Mouse (Mus musculus) CD4-positive helper T cell, adult 2 months (primary cell): ENCODE data around the gene Hk2.

Experiments used
- DNase-seq: peaks from one replicate; pipeline ENCODE4 v3.0.0-alpha.2; 2012; ENCODE audit warnings: low read depth, missing footprints, low spot score

The Hk2 gene

DNA sequence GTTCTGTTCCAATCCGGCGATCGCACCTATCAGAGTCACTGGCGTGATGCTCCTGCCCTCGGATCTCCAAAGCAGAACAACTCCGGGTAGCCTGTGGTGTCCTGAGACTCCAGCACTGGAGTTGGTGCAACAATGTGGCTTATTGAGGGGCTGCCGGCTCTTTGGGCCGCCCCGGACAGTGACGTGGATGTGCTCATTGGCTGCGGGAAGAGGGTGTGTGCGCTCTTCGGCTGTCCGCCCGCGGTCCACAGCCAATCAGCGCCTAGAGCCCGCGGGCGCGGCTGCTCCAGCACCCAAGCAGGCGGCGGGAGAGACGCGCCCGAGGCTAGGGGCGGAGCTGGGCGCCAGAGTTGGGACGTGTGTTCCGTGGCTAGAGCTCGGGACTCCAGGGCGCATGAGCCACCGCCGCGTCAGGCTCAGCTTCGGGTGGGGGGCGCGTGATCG is at the start of gene Hk2:
Gene Hk2, minus strand, starts transcription at position 134 of the 444 bp plus-strand sequence.
- DNase-seq: peak; percentile 90

DNA sequence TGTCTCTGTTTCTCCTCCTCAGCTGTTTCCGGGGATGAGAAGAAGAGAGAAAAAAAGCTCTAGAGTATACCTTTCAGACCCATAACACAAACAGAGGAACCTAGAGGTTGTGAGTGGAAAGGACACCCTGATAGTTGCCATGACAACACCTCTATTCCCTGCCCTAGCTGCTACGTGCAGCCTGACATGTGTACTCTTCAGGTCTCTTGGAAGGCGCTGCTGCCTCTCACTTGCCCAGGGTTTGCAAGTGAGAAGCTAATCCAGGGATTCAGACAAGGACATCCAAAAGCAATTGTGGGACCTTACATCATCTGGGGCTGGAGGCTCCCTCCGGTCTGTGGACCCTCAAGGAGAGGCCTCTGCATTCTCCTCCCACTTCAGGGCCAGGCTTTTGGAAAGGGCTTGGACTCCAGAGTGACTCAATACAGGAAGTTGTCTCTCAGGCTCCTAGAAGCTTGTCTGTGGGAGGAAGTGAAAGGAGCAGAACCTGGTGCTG is 47.6 kb upstream of the Hk2 start:
- DNase-seq: peak; percentile 36

DNA sequence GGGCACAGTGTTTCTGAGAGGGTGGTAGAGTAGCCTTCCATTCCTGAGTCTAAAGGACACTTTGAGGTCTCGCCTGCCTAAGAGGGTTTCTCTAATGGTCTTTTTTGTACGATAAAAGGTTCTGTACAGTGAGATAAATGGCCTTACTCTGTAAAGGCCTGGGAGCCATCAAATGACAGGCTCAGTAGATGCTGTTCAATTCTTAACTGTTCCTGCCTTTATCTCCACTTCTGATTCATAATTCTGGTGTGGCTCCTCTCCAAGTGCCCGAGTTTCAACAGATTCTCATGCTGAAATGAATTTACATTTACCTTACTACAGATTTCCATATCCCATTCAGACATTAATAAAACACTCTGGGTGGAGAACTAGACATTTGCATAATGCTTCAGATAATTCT is 46.5 kb upstream of the Hk2 start:
- DNase-seq: no peak

DNA sequence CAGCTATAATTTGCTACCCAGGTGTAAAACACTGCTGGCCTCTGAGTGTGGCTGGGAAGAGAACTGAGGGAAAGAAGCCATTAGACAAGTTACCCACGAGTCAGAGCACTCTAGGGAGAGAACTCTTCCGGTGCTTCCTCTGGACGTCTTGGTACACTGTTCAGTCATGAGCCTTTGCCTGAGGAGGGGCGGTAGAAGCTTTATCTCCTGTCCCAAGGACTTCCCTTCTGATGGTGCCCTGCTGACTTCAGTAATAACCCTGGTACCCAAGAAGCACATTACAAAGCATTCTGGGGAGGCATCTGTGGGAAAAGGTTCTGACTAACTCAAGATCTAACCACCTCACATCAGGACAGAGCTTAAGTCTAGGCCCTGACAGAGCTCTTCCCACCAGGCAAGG is 40.6 kb upstream of the Hk2 start:
- no peak for DNase-seq

DNA sequence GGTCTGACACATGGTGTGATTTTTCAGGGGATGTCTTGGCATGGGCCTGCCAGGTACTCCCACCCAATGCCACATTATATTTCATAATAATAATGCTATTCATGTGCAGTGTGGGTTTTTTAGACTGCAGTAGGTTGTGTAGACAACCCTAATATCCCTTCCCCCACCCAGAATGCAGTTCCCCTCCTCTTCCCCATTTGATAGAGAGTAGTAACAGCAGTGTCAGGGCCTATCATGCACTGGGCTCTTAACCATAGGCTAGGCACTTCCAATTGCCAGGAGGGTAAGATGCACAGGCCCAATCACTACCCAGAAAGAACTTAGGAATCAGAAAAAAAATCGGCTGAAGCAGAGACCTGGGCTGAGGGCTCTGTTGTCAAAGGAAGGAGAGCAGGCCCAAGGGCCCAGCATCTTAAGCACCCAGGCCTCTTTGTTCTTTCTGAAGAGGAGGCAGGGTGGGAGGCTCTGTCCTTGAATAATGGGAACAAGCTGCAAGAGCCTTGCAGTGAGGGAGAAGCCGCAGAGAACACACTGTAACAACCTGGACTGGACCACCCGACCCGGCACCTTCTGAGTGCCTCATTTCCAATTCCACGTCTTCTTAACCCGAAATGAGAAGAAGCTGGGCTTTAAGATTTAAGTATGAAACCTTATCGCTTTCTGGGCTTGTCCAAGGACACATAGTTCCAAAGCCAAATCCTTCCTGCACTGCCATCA is 33.9 kb upstream of the Hk2 start:
- DNase-seq: no peak

DNA sequence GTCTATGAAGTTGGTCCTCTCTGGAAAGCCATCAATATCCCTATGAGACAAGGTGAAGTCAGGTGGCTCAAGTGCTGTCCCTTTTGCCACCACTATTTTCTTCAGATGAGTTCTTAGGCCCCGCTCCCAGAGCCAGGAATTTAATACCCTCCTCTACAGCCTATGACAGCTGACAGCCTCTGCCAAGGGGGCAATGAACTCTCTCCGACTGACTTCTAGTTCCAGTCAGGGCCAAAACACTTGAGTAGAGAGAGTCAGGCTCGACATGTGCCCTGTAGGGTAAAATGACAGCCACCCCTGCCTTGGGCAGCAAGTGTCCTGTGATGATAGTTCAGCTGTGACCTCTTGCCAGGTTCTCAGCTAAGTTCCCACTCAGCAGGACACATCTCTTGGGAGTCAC is 32.7 kb upstream of the Hk2 start:
- DNase-seq: no peak

DNA sequence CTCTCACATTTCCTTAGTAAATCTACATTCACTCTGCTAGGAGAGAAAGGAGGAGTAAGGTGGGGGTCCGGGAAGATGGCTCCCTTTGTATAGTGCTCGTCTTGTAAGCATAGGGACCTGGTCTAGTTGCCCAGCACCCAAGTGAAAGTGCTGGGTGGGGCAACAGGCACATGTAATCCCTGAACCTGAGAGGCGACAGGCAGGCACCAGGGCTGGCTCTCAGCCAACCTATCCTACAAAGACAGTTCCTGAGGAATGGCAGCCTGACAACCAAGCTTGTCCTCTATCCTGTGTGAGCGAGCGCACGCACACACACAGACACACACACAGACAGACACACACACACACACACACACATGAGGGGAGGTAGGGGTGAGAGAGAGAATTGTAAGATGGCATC is 32.2 kb upstream of the Hk2 start:
- DNase-seq: no peak

DNA sequence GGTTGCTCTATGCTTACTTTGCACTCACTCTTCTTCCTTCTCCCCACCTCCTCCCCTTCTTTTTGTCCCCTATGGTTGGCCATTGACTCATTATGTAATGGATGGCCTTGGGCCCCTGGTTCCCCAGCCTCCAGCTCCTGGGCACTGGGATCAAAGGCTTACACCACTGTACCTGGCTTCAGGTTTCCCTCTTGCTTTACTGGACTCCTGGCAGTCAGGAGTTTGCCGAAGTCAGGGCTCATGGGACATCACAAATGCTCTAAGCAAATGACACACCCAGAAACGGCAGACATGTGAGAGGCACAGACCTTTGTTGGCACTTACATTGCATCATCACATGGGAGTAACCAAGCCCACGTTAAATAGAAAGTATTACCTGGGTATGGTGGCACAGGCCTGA is 31.6 kb upstream of the Hk2 start:
- no peak for DNase-seq

DNA sequence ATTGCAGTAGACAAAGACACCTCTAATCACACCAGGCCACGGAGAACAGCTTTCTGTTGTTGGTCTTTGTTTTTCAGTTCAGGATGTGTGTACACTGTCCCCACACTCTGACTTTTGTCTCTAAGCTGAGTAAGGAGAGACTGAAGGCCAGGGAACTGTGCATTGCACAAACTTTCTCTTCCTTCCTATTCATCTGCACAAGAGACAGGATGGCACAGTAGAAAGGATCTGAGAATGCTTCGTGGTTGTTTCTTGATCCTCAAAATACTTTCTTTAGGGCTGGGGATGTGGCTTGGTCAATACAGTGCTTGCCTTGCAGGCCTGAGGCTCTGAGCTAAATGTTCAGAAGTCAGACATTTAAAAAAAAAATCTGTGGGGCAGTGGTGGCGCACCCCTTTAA is 30.7 kb upstream of the Hk2 start:
- no peak for DNase-seq

DNA sequence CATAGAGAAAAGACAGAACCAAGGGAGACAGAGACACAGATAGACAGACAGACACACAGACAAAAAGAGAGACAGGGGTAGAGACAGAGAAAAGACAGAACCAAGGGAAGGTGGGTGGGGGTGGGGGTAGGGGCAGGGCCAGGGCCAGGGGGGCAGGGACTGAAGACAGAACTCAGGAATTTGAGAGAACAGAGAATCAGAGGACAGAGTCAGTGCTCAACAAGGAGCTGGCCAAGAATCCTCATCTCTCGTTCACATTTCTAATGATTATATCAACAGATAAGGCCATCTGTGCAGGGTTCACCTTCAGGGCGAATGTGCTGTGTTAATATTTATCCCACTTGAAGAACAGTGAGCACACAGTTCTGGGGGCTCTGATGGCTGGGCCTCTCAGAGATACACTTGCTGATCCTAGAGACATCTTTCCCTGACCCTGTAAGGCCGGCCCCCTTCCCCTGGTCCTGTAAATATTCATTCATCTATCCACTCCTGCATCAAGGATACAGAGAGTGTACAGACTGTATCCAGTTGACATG is 24.0 kb upstream of the Hk2 start:
- no peak for DNase-seq

DNA sequence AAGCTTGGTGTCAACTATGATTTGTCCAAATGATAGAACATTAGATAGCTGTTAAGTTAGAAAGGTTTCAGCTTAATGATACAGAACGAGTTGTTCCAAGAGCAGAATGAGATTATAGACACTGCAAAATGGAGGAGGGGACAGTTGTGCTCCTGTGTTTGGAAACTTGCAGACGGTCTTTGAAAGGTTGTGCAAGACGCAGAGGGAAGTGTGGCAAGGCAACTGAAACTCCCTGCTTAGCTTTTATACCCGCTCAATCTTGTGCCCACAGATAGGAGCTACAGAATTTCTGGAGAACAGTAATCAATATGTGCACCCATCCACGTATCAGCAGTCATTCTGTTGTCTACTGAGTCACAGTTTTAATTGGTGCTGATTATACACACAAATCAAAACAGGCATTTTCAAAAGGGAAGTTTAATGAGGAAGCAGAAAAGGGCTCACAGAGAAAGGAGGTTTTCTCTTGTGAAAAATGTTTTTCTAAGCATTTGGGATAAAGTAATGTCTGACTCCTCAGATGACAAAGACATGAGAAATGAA is 23.1 kb upstream of the Hk2 start:
- no peak for DNase-seq

DNA sequence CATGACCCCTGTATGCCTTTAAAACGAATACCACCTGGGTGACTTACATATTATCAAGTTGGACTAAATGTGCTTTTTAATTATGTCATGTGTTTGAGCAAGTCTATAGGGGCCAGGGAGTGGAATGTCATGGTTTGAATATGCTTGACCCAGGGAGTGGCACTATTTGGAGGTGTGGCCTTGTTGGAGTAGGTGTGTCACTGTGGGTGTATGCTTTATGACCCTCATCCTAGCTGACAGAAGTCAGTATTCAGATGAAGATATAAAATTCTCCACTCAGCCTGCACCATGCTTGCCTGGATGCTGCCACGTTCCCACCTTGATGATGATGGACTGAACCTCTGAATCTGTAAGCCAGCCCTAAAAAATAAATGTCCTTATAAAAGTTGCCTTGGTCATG is 16.6 kb upstream of the Hk2 start:
- no peak for DNase-seq

DNA sequence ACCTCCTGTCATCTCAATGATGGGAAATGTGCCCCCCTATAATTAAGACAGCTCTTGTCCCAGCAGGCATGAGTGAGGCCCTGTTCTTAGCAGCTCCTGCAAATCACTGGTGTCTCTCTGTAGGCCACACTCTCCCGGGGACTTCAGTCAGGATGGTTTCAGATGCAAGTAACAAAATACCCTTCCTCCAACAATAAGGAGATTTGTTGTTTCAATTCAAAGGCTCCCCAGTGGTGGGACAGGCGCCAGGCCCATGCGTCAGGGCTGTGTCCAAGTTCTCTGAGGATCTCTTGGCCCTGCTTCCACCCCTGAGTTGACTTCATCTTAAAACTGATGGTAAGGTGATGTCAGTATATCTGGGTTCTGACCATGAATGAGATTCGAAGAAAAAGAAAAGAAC is 9.7 kb upstream of the Hk2 start:
- DNase-seq: no peak

DNA sequence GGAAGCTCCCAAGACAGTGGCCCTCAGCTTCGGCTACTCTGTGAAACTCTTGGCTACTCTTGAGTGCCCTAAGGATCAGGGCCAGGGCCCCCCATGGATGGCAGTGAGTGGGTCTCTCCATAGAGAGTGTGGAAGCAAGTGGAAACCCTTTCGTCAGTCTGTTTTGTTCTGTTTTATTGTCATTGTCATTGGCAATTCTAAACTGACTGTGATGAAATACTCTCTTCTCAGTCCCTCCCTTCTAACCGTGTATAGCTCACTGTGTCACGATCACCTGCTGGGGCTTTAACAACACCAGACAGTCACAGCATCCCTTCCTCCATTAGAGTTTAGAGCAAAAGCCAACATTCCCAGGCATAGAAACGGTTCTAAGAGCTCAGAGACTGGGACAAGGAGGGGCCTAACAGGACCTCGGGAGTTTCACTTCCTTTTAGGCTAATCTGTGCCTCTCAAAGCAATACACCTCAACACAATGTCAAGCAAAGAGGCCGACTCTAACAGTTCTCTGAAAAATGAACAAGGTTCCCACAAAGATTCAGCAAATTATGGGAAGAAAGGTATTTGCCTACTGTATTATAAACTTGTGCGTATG is 6.6 kb upstream of the Hk2 start:
- DNase-seq: no peak

DNA sequence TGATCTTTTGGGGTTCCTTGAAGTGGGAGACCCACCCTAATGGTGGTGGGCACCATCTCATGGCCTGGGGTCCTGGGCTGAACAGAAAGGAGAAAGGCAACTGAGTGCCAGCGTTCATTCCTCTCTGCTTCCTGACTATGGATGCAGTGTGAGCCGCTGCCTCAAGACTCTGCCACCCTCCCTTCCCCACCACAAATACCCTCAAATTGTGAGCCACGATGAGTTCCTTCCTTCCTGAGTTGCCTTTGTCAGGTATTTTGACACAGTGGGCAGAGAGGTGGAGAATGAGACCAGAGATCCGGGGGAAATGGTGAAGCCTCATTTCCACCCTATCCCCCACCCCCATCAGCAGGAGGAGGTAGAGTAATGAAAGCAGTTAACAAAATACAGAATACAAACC is 6.1 kb upstream of the Hk2 start:
- DNase-seq: no peak

DNA sequence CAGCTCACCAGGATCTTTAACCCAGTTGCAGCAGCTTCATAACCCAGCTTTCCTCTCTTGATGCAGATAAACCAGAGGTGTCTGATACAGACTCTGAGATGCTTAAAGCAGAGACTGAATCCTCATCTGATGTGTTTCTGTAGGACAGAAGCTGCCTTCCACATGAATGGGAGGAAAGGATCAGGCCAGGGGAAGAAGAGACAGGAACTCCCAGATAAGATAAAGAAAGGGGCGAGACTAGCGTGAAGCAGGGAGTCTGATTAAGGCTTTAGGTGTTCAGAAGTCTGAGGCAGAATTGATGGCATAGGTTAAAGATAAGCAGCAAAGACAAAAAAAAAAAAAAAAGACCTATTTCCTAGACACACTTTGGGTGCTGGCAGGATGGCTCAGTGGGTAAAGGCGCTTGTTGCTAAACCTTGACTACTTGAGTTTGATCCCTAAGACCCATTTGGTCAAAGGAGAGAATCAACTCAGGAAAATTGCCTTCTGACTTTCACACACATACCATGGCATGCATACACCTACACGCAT is 2.9 kb upstream of the Hk2 start:
- DNase-seq: no peak

DNA sequence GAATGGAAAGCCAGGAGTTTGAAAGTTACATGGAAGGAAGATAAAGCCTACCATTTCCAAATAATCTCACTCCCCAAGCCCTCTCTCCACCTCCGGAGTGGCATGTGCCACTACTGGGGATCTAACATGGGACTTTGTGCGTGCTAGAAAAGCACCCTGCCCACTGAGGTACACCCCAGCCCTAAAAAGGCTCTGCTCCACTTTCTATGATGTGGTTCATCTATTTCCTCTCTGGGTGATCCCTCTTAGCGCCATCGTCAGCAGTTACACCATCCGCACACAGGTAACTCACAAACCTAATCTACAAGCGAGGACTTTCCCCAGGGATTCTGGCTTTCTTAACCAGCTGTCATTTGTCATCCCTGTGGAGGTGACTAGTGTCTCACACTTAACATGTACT is 1.1 kb upstream of the Hk2 start:
- DNase-seq: peak; percentile 73

DNA sequence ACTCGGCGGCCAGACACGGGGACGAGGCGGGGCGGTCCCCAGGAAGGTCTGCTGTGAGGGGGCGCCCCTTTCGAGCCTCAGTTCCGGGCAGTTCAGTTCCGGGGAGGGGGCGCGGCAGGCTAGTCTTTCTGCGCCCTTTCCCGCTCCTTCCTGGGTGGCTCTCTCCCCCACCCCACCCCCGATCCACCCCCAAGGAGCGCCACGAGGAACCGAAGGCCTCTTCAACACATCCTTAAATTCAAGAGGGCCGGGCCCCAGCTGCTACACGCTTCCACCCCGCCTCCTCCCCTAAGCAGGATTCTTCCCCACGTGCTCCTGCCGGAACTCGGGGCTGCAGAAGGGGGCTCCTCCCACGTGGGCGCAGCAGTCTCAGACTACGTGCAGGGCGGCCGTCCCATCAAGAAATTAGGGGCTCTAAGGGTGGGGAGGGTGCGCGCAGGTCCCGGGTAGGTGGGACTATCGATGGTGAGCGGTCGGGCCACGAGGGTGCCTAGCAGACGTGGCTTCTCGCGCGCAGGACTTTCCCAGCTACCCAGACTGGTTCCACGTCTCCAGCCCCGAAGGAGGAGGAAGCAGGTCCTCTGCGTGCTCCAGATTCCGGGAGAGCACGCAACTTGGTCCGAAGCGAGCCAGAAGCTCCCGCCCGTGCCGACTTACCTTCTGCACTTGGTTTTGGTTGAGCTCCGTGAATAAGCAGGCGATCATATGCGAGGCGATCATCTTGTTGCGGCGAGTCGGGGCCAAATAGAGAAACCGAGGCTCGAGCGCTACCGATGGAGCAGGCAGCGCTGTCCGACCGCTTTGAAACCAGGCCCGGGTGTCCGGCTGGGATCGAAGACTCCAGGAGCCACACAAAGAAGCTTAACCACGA is 758 bp downstream of the Hk2 start:
- peak; percentile 66 for DNase-seq

DNA sequence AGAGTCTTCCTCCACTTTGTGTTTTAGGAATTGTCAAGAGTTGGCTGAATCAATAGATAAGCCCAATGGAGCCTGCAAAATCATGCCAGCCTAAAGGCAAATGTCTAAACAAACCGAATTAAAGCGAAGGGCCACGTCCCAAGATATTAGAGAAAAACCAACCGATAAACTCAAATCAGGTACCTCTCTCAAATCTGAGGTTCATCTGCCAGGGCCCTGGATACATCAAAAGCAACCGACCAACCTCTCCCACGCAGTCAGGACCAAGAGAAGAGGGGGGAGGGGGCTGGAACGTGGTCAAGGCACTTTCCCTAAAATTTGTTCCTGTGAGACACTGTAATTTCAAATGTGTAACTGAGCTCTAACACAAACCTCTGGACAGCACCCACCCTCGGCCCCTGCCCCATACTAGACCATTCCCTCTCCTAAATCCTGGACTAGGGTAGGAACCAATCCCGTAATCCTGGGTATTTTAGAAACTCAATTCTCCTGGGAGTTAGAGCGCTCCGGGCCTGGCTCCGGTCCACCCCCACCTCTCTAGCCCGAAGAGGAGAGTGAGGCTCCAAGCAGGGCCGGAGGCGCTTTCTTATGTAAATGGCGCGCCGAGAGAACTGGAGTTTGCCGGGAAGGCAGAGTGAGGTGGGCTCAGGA is 1.7 kb downstream of the Hk2 start:
- peak; percentile 16 for DNase-seq

DNA sequence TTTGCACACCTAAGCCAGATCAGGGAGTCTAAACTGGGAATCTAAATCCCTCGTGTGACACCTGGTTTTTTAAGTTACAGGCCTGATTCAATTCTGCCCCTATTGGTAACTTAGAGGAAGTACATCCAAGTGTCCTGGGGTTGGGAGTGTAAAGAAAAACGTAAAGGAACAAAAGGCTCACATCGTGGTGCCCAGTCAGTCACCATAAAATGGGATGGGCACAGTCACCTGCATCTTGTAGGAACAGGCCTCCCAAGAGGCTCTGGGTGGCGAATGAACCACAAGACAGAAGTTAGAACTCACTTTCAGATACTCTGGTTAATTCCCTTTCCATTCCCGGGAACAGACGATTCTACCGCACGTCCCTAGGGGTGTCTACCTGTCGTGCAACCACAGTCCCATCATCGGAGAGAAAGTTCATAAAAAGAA is 2.3 kb downstream of the Hk2 start:
- peak; percentile 55 for DNase-seq

DNA sequence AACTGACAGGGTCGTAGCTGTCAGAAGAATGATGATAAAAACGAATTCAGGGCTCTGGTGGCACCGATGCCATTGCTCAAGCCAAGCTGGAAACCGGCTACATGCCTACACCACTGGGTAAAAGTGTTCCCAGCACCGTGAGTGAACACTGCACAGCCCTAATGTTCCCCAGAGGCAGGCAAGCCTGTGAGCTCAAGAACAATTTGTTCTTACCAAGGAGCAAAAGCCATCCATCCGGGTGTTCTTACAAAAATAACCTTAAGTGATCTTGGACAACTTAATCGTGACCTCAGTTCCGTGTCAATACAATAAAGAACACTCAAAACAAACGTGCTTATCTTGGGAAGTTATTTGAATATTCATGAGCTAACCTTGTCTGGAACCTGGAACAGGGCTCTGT is 3.2 kb downstream of the Hk2 start:
- DNase-seq: no peak
